Mouse (Mus musculus) ES-E14 (cell line): Measurements from ENCODE around the gene Ccdc88a.

Source experiments
- CHD2 ChIP-seq: IDR thresholded peaks from 2 replicates; pipeline ENCODE4 v1.6.1; 2014; ENCODE audit warnings: mild to moderate bottlenecking, low read depth, low read length, inconsistent platforms
- HCFC1 ChIP-seq: IDR thresholded peaks from 2 replicates; pipeline ENCODE4 v1.6.1; 2012; ENCODE audit warnings: low read length, inconsistent platforms, borderline replicate concordance; ENCODE audit not compliant: insufficient read depth
- MAFK ChIP-seq: IDR thresholded peaks from 2 replicates; pipeline ENCODE4 v1.6.1; 2014; ENCODE audit warnings: mild to moderate bottlenecking, low read depth, low read length, inconsistent platforms; ENCODE audit not compliant: insufficient read depth
- ZC3H11A ChIP-seq: IDR thresholded peaks from 2 replicates; pipeline ENCODE4 v1.6.1; 2012; ENCODE audit warnings: low read depth, mild to moderate bottlenecking, inconsistent platforms, low read length, borderline replicate concordance
- ZNF384 ChIP-seq: IDR thresholded peaks from 2 replicates; pipeline ENCODE4 v1.6.1; 2012; ENCODE audit warnings: low read depth, low read length, inconsistent platforms

GRCm38 (mm10) chr11:29335505-29335904 is 38.0 kb upstream of the Ccdc88a start:
- TF ChIP-seq CHD2 (no peak), HCFC1 (no peak), ZC3H11A (no peak), MAFK (no peak), ZNF384 (no peak)
